Mouse (Mus musculus): ENCODE measurements around the gene Nfe2. TPM values are rescaled to one million over a fixed set of nuclear protein-coding genes. Genes with fewer than 3 reads are reported as not detected.
"Not testable (repeated sequence)": the region's sequence is repeated elsewhere in the genome, so short reads cannot be mapped to it uniquely, and the experiment has no call there.

Nfe2 gene
- polyA plus RNA-seq, 1 experiment from 2014 or later = 0.69 TPM

DNA sequence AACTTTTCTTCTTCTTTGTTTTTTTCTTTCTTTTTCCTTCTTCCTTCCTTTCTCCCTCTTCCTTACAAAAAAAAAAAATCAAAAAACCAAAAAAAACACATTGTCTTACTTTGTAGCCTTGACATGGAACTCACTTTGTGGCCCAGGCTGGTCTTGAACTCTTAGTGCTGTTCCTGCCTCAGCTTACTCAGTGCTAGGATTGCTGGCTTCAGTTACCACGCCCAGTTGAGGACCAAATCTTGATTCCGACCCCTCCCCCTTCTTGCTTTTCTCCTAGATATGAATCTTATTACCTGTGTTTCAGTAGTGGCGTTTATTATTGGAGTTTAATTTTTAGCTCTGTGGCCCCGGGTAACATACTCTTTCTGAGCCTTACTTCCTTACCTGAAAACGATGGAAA, 959 bp upstream of the Nfe2 start:
- Histone ChIP-seq H3K4me2 (ENCODE audit: low read length) (no peak overlapping the region), H3K27ac (ENCODE audit: low read depth, low read length) (no peak overlapping the region), H3K27me3 (replicated peaks; ENCODE audit: control insufficient read depth, insufficient read depth, low read length) (peaks cover 6% of the 10 kb centered on the region), H3K9me3 (ENCODE audit: control insufficient read depth, low read length) (no peaks in the 10 kb centered on the region), H3K4me3 (ENCODE audit: low read length) (no peak overlapping the region), H3K36me3 (ENCODE audit: control insufficient read depth, insufficient read depth, low read length) (no peaks in the 10 kb centered on the region), H3K9ac (ENCODE audit: low read depth, low read length) (no peak overlapping the region), H3K4me1 (ENCODE audit: control insufficient read depth, insufficient read depth, low read depth, low read length) (peaks cover 9% of the 10 kb centered on the region)
- WGBS = 86% methylated on average over 5 of the region's 5 CpGs
- no peak for ATAC-seq

DNA sequence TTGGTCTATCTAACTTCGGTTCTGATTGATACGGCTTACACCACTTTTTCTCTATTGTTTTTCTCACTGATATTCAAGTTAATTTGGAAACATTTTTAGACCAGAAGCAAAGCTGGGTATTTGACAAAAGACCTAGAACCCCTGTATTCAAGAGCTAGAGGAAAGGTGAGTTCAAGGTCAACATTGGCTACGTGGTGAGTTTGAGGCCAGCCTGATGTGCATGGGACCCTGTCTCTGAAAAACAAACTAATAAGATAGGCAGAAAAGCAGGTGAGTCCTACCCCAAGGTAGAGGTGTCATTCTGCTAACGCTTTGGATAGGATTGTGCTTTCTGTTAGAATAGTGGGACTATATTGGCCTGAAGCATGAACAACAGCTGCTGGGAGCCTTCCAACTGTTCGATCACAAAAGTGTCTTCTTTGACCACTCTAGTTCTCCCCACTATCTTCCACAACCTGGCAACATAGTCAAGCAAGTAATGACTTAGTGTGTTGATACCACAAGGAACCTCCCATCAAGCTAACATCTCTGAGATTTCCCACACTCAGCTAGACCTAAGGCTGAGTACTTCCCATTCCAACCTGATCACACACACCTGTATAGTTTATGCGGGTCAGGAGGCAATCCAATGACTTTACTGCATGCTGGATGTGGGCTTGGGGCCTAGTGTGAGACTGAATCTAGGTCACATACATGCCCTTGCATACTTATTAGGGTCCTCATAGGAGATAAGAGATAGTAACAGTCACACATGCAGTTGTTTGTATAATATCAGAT, 1.8 kb downstream of the Nfe2 start:
- Histone ChIP-seq H3K27ac (ENCODE audit: low read depth, low read length) (no peak overlapping the region), H3K4me3 (ENCODE audit: low read length) (no peak overlapping the region), H3K4me1 (ENCODE audit: control insufficient read depth, insufficient read depth, low read depth, low read length) (peaks cover 9% of the 10 kb centered on the region), H3K4me2 (ENCODE audit: low read length) (no peak overlapping the region), H3K36me3 (ENCODE audit: control insufficient read depth, insufficient read depth, low read length) (no peaks in the 10 kb centered on the region), H3K9me3 (ENCODE audit: control insufficient read depth, low read length) (no peaks in the 10 kb centered on the region), H3K9ac (ENCODE audit: low read depth, low read length) (no peak overlapping the region), H3K27me3 (replicated peaks; ENCODE audit: control insufficient read depth, insufficient read depth, low read length) (peaks cover 6% of the 10 kb centered on the region)
- ATAC-seq = no peak
- WGBS = 90% methylated on average over 6 of the region's 6 CpGs

DNA sequence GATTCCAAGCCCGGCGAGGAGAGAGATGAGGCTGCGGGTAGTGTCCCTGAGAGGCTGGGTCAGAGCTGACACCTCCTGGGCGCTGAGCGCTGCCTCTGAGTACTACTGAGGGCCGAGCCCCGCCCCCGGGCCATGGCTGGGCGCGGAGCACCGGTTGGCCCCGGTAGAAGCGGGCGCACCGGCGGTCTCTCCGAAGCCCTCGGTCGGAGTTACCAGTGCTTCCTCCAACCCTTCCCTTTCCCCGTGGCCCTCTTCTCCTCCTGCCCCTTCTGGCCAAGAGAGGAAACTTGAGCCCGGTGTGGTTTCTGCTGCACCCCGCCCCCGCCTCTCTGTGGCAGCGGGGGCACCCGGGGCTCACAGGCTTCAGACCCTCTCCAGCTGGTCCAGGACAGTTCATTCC, 3.0 kb downstream of the Nfe2 start:
- no peaks in the 10 kb centered on the region for H3K9me3 ChIP-seq (ENCODE audit: control insufficient read depth, low read length)
- H3K4me1 ChIP-seq (ENCODE audit: control insufficient read depth, insufficient read depth, low read depth, low read length) = peaks cover 9% of the 10 kb centered on the region
- H3K27ac ChIP-seq (ENCODE audit: low read depth, low read length) = no peak overlapping the region
- peak overlapping the region; percentile 66 for H3K9ac ChIP-seq (ENCODE audit: low read depth, low read length)
- H3K4me2 ChIP-seq (ENCODE audit: low read length) = peak overlapping the region; percentile 85
- H3K27me3 ChIP-seq (replicated peaks; ENCODE audit: control insufficient read depth, insufficient read depth, low read length) = peaks cover 6% of the 10 kb centered on the region
- peak overlapping the region; percentile 41 for H3K4me3 ChIP-seq (ENCODE audit: low read length)
- H3K36me3 ChIP-seq (ENCODE audit: control insufficient read depth, insufficient read depth, low read length) = no peaks in the 10 kb centered on the region
- 2% methylated on average over 25 of the region's 25 CpGs for WGBS
- peak; percentile 61 for ATAC-seq

DNA sequence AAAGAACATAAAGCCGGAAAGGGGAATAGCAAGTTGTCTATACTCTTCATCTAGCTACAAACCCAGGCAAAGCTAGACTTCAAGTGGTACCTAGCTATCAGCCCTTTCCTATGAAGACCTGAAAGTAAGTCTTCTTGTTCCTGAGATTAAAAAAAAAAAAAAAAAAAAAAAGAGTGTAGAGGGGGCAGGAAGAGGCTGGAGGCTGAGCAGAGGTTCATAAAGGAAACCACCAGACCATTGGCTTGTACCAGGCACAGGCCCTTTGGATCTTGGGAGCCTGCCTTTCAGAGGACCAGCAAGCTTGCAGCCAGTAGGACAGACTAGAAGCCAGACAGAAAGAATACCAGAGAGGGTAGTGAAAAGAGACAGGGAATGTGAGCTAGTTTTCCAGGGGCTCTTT, 4.9 kb downstream of the Nfe2 start:
- no peak overlapping the region for H3K4me3 ChIP-seq (ENCODE audit: low read length)
- no peaks in the 10 kb centered on the region for H3K9me3 ChIP-seq (ENCODE audit: control insufficient read depth, low read length)
- H3K36me3 ChIP-seq (ENCODE audit: control insufficient read depth, insufficient read depth, low read length) = peaks cover 8% of the 10 kb centered on the region
- H3K9ac ChIP-seq (ENCODE audit: low read depth, low read length) = no peak overlapping the region
- H3K27me3 ChIP-seq (replicated peaks; ENCODE audit: control insufficient read depth, insufficient read depth, low read length) = peaks cover 6% of the 10 kb centered on the region
- no peak overlapping the region for H3K4me2 ChIP-seq (ENCODE audit: low read length)
- WGBS = 96% methylated on average over 1 of the region's 1 CpGs
- H3K4me1 ChIP-seq (ENCODE audit: control insufficient read depth, insufficient read depth, low read depth, low read length) = peaks cover 9% of the 10 kb centered on the region
- ATAC-seq = no peak
- no peak overlapping the region for H3K27ac ChIP-seq (ENCODE audit: low read depth, low read length)

DNA sequence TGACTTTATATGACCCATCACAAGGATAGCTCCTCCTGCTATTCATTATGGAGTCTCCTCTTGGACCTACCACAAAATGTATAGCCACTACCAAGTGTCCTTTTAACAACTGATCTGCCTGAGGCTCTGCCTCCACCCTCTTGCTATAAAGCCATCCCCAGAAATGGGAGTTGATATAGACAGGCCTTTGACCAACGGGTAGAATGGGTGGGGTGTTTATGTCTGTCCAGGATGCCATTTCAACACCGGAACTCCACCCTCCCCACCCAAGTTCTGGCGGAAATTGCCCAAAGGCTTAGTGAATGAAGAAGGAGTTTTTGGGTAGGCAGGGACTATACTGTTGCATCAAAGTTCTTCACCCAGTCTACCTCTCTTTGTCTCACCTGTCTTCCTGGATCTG, 5.5 kb downstream of the Nfe2 start:
- 88% methylated on average over 3 of the region's 3 CpGs for WGBS
- ATAC-seq = no peak

DNA sequence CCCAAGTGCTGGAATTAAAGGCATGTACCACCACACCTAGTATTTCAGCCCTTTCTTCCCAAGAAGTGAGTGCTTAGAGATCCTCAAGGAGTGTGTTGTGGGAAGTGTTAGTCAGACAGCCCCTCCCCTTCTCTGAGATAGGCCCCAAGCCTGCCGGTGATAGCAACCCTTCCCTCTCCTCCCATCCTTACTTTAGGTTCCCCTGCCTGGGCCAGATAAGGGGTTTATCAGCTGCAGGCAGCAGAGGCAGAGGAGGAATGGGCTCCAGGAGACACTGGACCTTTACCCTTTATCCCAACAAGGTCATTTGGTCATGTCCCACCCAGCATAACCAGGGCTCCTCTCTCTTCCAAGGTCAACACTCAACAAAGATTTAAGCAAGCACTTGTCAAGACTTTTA, 6.6 kb downstream of the Nfe2 start:
- Histone ChIP-seq H3K9me3 (ENCODE audit: control insufficient read depth, low read length) (no peaks in the 10 kb centered on the region), H3K4me2 (ENCODE audit: low read length) (no peak overlapping the region), H3K4me1 (ENCODE audit: control insufficient read depth, insufficient read depth, low read depth, low read length) (peaks cover 9% of the 10 kb centered on the region), H3K27ac (ENCODE audit: low read depth, low read length) (no peak overlapping the region), H3K36me3 (ENCODE audit: control insufficient read depth, insufficient read depth, low read length) (peaks cover 21% of the 10 kb centered on the region), H3K4me3 (ENCODE audit: low read length) (no peak overlapping the region), H3K9ac (ENCODE audit: low read depth, low read length) (no peak overlapping the region), H3K27me3 (replicated peaks; ENCODE audit: control insufficient read depth, insufficient read depth, low read length) (0 out of 2 replicates have a peak, but pooled peaks cover 2% of the 10 kb centered on the region)
- WGBS = 75% methylated on average over 1 of the region's 1 CpGs
- ATAC-seq = no peak

More for the DNA sequence above, 5.5 kb downstream of the Nfe2 start:
- H3K4me3 ChIP-seq (ENCODE audit: low read length) = no peak overlapping the region
- no peak overlapping the region for H3K4me2 ChIP-seq (ENCODE audit: low read length)
- no peaks in the 10 kb centered on the region for H3K9me3 ChIP-seq (ENCODE audit: control insufficient read depth, low read length)
- peaks cover 9% of the 10 kb centered on the region for H3K4me1 ChIP-seq (ENCODE audit: control insufficient read depth, insufficient read depth, low read depth, low read length)
- no peak overlapping the region for H3K9ac ChIP-seq (ENCODE audit: low read depth, low read length)
- H3K27ac ChIP-seq (ENCODE audit: low read depth, low read length) = no peak overlapping the region
- peaks cover 11% of the 10 kb centered on the region for H3K36me3 ChIP-seq (ENCODE audit: control insufficient read depth, insufficient read depth, low read length)
- 0 out of 2 replicates have a peak, but pooled peaks cover 2% of the 10 kb centered on the region for H3K27me3 ChIP-seq (replicated peaks; ENCODE audit: control insufficient read depth, insufficient read depth, low read length)

DNA sequence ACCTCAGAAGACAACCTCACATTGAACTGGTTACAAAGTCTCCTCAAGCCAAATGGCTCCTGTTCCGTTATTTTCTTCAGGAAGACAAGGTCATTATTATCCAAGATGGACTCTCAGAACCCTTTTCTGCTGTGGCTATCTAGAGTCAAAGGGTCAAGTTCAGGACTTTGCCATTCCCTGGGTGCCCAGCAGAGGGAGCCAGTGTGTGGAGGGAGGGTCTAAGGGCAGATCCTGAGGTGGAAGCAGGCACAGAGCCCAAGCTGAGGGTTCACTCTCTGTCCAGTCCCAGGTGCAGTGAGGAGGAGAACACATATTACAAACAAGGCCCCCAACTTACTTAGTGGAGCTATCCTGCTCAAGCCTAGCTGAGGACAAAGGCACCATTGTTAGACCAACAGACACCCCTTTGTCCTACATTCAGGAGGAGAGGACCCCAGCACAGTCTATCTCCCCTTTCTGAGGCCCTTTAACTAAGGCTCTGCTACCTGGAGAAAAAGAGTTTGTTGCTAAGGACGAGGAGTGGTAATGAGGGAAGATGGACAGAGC, 7.9 kb downstream of the Nfe2 start:
- H3K36me3 ChIP-seq (ENCODE audit: control insufficient read depth, insufficient read depth, low read length) = peaks cover 31% of the 10 kb centered on the region
- 0 out of 2 replicates have a peak, but pooled peaks have one; percentile 4 for ATAC-seq
- no peak overlapping the region for H3K27ac ChIP-seq (ENCODE audit: low read depth, low read length)
- no peak overlapping the region for H3K4me2 ChIP-seq (ENCODE audit: low read length)
- H3K9ac ChIP-seq (ENCODE audit: low read depth, low read length) = no peak overlapping the region
- 22% methylated on average over 2 of the region's 2 CpGs for WGBS
- H3K4me1 ChIP-seq (ENCODE audit: control insufficient read depth, insufficient read depth, low read depth, low read length) = peaks cover 7% of the 10 kb centered on the region
- H3K27me3 ChIP-seq (replicated peaks; ENCODE audit: control insufficient read depth, insufficient read depth, low read length) = 0 out of 2 replicates have a peak, but pooled peaks cover 2% of the 10 kb centered on the region
- no peak overlapping the region for H3K4me3 ChIP-seq (ENCODE audit: low read length)
- H3K9me3 ChIP-seq (ENCODE audit: control insufficient read depth, low read length) = no peaks in the 10 kb centered on the region

DNA sequence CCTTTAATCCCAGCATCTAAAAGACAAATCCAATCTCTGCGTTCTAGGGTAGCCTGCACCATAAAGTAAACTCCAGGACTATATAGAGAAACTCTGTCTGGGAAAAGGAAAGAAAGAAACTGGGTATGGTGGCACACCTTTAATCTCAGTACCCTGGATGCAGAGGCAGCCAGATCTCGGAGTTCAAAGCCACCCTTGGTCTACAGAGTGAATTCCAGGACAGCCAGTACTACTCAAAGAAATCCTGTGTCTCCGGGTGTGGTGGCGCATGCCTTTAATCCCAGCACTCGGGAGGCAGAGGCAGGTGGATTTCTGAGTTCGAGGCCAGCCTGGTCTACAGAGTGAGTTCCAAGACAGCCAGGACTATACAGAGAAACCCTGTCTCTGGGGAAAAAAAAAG, 8.7 kb downstream of the Nfe2 start:
- H3K4me3 ChIP-seq (ENCODE audit: low read length) = not testable (repeated sequence)
- WGBS = 88% methylated on average over 6 of the region's 6 CpGs

DNA sequence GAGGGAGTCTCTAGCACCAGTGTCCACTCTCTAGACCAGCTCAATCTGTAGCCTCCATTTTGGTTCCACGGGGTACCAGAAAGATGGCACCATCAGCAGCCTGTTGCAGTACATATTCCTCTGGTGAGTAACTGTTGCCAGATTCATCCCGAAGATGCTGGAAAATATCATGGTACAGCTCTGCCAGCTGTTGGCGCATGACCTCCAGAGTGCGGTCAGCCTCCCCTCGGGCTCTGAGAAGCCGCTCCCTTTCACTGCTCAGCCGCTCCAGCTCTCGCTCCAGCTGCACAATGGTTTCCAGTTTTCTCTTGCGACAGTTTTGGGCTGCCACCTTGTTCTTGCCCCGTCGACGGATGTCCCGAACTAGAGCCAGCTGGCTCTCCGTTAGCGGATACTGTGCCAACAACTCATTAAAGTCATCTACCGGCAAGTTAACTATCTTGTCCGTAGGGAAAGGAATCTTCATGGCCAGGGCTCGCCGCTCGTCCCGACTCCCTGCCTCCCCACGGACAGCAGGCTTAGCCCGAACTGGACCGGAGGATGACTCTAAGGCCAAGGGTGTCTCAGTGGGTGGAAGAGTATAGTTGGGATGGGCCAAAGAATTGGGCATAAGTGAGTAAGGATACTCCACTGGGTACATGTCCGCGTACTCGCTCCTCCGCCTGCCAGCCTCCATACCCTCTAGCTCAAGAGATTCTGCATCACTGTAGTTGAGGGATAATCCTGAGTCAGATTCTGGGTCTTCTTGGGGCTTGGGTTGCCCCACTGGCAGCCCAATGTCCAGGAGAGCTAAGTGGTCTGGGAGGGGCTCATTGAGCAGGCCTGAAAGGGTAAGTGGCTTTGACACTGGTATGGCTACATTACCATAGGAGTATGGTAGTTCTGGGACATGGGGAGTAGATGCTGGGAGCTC, 9.5 kb downstream of the Nfe2 start:
- 75% methylated on average over 28 of the region's 28 CpGs for WGBS
- no peak overlapping the region for H3K4me2 ChIP-seq (ENCODE audit: low read length)
- no peaks in the 10 kb centered on the region for H3K27me3 ChIP-seq (replicated peaks; ENCODE audit: control insufficient read depth, insufficient read depth, low read length)
- H3K4me3 ChIP-seq (ENCODE audit: low read length) = no peak overlapping the region
- peaks cover 2% of the 10 kb centered on the region for H3K4me1 ChIP-seq (ENCODE audit: control insufficient read depth, insufficient read depth, low read depth, low read length)
- no peak overlapping the region for H3K27ac ChIP-seq (ENCODE audit: low read depth, low read length)
- H3K9me3 ChIP-seq (ENCODE audit: control insufficient read depth, low read length) = no peaks in the 10 kb centered on the region
- peak; percentile 44 for ATAC-seq
- peaks cover 35% of the 10 kb centered on the region for H3K36me3 ChIP-seq (ENCODE audit: control insufficient read depth, insufficient read depth, low read length)
- H3K9ac ChIP-seq (ENCODE audit: low read depth, low read length) = no peak overlapping the region

More for the DNA sequence above, 8.7 kb downstream of the Nfe2 start:
- not testable (repeated sequence) for H3K4me2 ChIP-seq (ENCODE audit: low read length); H3K27me3 ChIP-seq (replicated peaks; ENCODE audit: control insufficient read depth, insufficient read depth, low read length); H3K9me3 ChIP-seq (ENCODE audit: control insufficient read depth, low read length); H3K9ac ChIP-seq (ENCODE audit: low read depth, low read length); H3K27ac ChIP-seq (ENCODE audit: low read depth, low read length); H3K4me1 ChIP-seq (ENCODE audit: control insufficient read depth, insufficient read depth, low read depth, low read length); ATAC-seq
- peaks cover 31% of the 10 kb centered on the region for H3K36me3 ChIP-seq (ENCODE audit: control insufficient read depth, insufficient read depth, low read length)

All from hindbrain, embryonic 16.5 days (tissue).